Mouse (Mus musculus): Measurements from ENCODE around the gene Znhit2. TPM values are rescaled to one million over a fixed set of nuclear protein-coding genes. Genes with fewer than 3 reads are reported as not detected.

Znhit2 gene
- total and polyA plus RNA-seq, 3 experiments: 27.0 to 37.3 TPM; not detected in 1

DNA sequence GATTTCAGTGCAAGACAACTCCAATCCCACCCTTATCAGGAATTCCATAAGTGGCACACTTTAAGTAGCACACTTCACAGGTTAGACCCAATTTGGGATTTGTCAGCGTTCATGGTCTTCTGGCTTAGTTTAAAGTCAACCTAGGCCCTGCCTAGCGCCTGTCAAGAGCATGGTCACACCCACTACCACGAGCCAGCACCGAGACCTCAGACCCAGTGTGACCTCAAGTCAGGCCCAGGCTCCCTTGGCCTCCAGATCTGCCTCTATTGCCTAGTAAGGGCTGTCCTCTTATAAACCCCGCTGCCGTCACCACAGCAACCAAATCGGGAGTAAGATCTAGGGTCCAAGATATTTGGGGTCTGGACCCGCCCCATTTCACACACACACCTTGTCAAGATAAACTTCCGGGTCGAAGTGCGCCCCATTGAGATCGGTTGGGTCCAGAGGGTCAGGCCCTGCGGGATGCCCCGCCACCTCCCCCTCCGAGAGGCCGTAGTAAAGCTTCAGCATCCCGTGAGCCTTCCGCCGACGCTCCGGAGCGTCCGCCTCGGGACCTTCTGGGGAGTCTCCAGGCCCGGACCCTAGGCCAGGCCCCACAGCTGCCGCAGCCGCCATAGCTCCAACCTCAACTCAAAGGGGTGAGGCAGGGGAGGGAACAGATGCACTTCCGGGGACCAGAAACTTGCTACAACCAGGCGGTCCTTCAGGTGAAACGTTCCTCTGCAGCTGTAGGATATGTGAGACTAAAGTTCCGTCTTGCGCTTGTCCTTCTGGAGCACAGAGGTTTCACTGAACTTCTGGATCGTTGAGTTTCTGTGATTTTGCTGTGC is 15.8 kb downstream of the Znhit2 start, which contains the start of gene Vps51:
TSS of gene Vps51 (minus strand) at position 668 of the 830 bp plus-strand sequence.
- Histone ChIP-seq H3K27ac (ENCODE audit: control insufficient read depth, low read depth, low read length) (peak within 1 kb of the TSS; percentile 72), H3K79me2 (ENCODE audit: control insufficient read depth, insufficient read depth, low read length, poor library complexity) (peaks cover 12% of the 10 kb centered on the region), H3K9me3 (replicated peaks; ENCODE audit: insufficient read depth, low read length) (no peaks in the 10 kb centered on the region), H3K27me3 (ENCODE audit: control insufficient read depth in 1 of 2, insufficient read depth in 2 of 2, low read length in 2 of 2) (no peaks in the 10 kb centered on the region), H3K9ac (ENCODE audit: control insufficient read depth, low read depth, low read length, poor library complexity, severe bottlenecking) (peak within 1 kb of the TSS; percentile 88), H3K4me1 (ENCODE audit: control insufficient read depth in 1 of 2, insufficient read depth in 2 of 2, low read length in 2 of 2) (peaks cover 0 to 7% of the 10 kb centered on the region in 2 experiments; a peak in 2 of 4 replicates), H3K4me3 (ENCODE audit: control insufficient read depth in 1 of 2, insufficient read depth in 1 of 2, low read depth in 2 of 2, low read length in 2 of 2) (peak within 1 kb of the TSS; percentile 79 to 89), H3K36me3 (ENCODE audit: control insufficient read depth in 1 of 2, insufficient read depth in 2 of 2, low read length in 2 of 2) (peaks cover 0 to 4% of the 10 kb centered on the region in 2 experiments; a peak in 1 of 4 replicates)
- TF ChIP-seq POLR2A (IDR thresholded peaks at IDR 0.05; ENCODE audit: control insufficient read depth in 1 of 2, insufficient read depth in 1 of 2, low read depth in 1 of 2, low read length in 2 of 2, poor library complexity in 1 of 2): peak; percentile 62 to 76; a peak in 3 of 4 replicates
- TF ChIP-seq ZC3H11A (IDR thresholded peaks at IDR 0.05; ENCODE audit: low read depth, low read length): 0 out of 2 replicates have a peak, but pooled peaks have one; percentile 2
- no peak for TF ChIP-seq MYB (IDR thresholded peaks at IDR 0.05; ENCODE audit: low read depth, low read length)
- TF ChIP-seq RCOR1 (IDR thresholded peaks at IDR 0.05; ENCODE audit: low read depth, low read length): peak; percentile 52; the same call in 1 of the 2 replicates
- TF ChIP-seq GABPA (IDR thresholded peaks at IDR 0.05; ENCODE audit: low read depth, low read length): no peak
- TF ChIP-seq POLR2AphosphoS5 (IDR thresholded peaks at IDR 0.05; ENCODE audit: borderline replicate concordance, low read depth, low read length): no peak
- TF ChIP-seq EP300 (IDR thresholded peaks at IDR 0.05; ENCODE audit: low read depth in 1 of 2, low read length in 2 of 2): peak in 1 of 2 experiments; percentile 41; a peak in 1 of 4 replicates
- peak; percentile 73 for TF ChIP-seq NELFE (IDR thresholded peaks at IDR 0.05; ENCODE audit: low read depth, low read length)
- no peak; a peak in 1 of 6 replicates for TF ChIP-seq CTCF (IDR thresholded peaks at IDR 0.05 in 2 of 3, conservative IDR thresholded peaks at IDR 0.05 in 1 of 3; ENCODE audit: control insufficient read depth in 1 of 3, insufficient read depth in 1 of 3, low read depth in 2 of 3, low read length in 3 of 3, poor library complexity in 1 of 3, severe bottlenecking in 1 of 3)
- TF ChIP-seq BHLHE40 (IDR thresholded peaks at IDR 0.05; ENCODE audit: borderline replicate concordance, low read depth, low read length): no peak
- no peak for TF ChIP-seq TAL1 (IDR thresholded peaks at IDR 0.05; ENCODE audit: low read length)
- TF ChIP-seq KAT2A (conservative IDR thresholded peaks at IDR 0.05; ENCODE audit: low read depth, low read length): peak; percentile 83
- TF ChIP-seq MEF2A (IDR thresholded peaks at IDR 0.05; ENCODE audit: extremely low read depth, insufficient replicate concordance, low read depth, low read length, poor library complexity, severe bottlenecking): 0 out of 2 replicates have a peak, but pooled peaks have one; percentile 36
- 0 out of 2 replicates have a peak, but pooled peaks have one; percentile 63 for TF ChIP-seq UBTF (IDR thresholded peaks at IDR 0.05; ENCODE audit: borderline replicate concordance, insufficient read depth, low read depth, low read length)
- TF ChIP-seq MAX (IDR thresholded peaks at IDR 0.05; ENCODE audit: low read length): peak; percentile 67; the same call in 1 of the 2 replicates
- peak; percentile 78 for TF ChIP-seq TCF12 (IDR thresholded peaks at IDR 0.05; ENCODE audit: low read depth, low read length)
- peak; percentile 70; the same call in 1 of the 2 replicates for TF ChIP-seq POLR2AphosphoS2 (IDR thresholded peaks at IDR 0.05; ENCODE audit: low read length)
- TF ChIP-seq ELF1 (IDR thresholded peaks at IDR 0.05; ENCODE audit: low read depth, low read length): peak; percentile 89
- peak; percentile 67; the same call in 1 of the 2 replicates for TF ChIP-seq E2F4 (IDR thresholded peaks at IDR 0.05; ENCODE audit: borderline replicate concordance, low read depth, low read length)
- no peak; the same call in 1 of the 2 replicates for TF ChIP-seq SMC3 (IDR thresholded peaks at IDR 0.05; ENCODE audit: low read depth, low read length)
- TF ChIP-seq GATA1 (IDR thresholded peaks at IDR 0.05; ENCODE audit: low read depth, low read length): peak; percentile 17; the same call in 1 of the 2 replicates
- peak; percentile 12; the same call in 1 of the 2 replicates for TF ChIP-seq JUND (IDR thresholded peaks at IDR 0.05; ENCODE audit: low read depth, low read length)
- peak; percentile 92 for TF ChIP-seq MAZ (IDR thresholded peaks at IDR 0.05; ENCODE audit: low read depth, low read length)
- no peak for TF ChIP-seq USF2 (IDR thresholded peaks at IDR 0.05; ENCODE audit: borderline replicate concordance in 1 of 2, insufficient read depth in 1 of 2, low read depth in 1 of 2, low read length in 2 of 2)
- peak; percentile 93 for TF ChIP-seq HCFC1 (IDR thresholded peaks at IDR 0.05; ENCODE audit: low read depth, low read length)
- TF ChIP-seq ZNF384 (IDR thresholded peaks at IDR 0.05; ENCODE audit: low read depth, low read length): peak; percentile 60; the same call in 1 of the 2 replicates
- TF ChIP-seq SIN3A (IDR thresholded peaks at IDR 0.05; ENCODE audit: low read length): peak; percentile 96
- peak; percentile 33; the same call in 1 of the 2 replicates for TF ChIP-seq USF1 (IDR thresholded peaks at IDR 0.05; ENCODE audit: low read depth, low read length)
- peak; percentile 68 for TF ChIP-seq ETS1 (IDR thresholded peaks at IDR 0.05; ENCODE audit: low read depth, low read length)
- peak; percentile 50; the same call in 1 of the 2 replicates for TF ChIP-seq CHD2 (IDR thresholded peaks at IDR 0.05; ENCODE audit: low read length)
- TF ChIP-seq MYC (IDR thresholded peaks at IDR 0.05; ENCODE audit: low read depth, low read length): peak; percentile 81
- TF ChIP-seq MXI1 (IDR thresholded peaks at IDR 0.05; ENCODE audit: low read depth, low read length): peak; percentile 94
- TF ChIP-seq ZMIZ1 (IDR thresholded peaks at IDR 0.05; ENCODE audit: low read depth, low read length): peak; percentile 23; the same call in 1 of the 2 replicates
- TF ChIP-seq TBP (IDR thresholded peaks at IDR 0.05; ENCODE audit: low read depth, low read length): peak; percentile 89
- DNase-seq (ENCODE audit: low read depth, low spot score): peak; percentile 97

Data from MEL (cell line).